Mouse (Mus musculus): ENCODE data around the gene Inpp5f. TPM values are rescaled to one million over a fixed set of nuclear protein-coding genes. Genes with fewer than 3 reads are reported as not detected.
A peak's percentile ranks its signal among the peaks of the same experiment; 100 is the strongest.

Gene Inpp5f
- total and polyA plus RNA-seq, 3 experiments: 7.6 to 44.0 (median 23.8) TPM

GRCm38 (mm10) chr7:128611799-128612411 lies 777 bp downstream of the Inpp5f start:
- ATAC-seq (ENCODE audit: extremely low read depth, insufficient number of reproducible peaks, low FRiP score, poor library complexity, severe bottlenecking): no peak
- DNase-seq (ENCODE audit: low spot score): no peak
- peak overlapping the region; percentile 85 for H3K4me3 ChIP-seq (ENCODE audit: low read depth, low read length)
- TF ChIP-seq GATA2 (IDR thresholded peaks at IDR 0.05; ENCODE audit: borderline replicate concordance, low read depth, low read length): no peak
- no peak for TF ChIP-seq CTCF (IDR thresholded peaks at IDR 0.05; ENCODE audit: low read depth, low read length)
- no peak for TF ChIP-seq GATA1 (IDR thresholded peaks at IDR 0.05; ENCODE audit: borderline replicate concordance, low read length)
- TF ChIP-seq POLR2AphosphoS5 (IDR thresholded peaks at IDR 0.05; ENCODE audit: insufficient replicate concordance, low read depth, low read length): no peak
- no peak for TF ChIP-seq TAL1 (conservative IDR thresholded peaks at IDR 0.05; ENCODE audit: low read depth, low read length)
- no peaks in the 10 kb centered on the region for H3K9me3 ChIP-seq (replicated peaks)
- no peaks in the 10 kb centered on the region for H3K36me3 ChIP-seq (replicated peaks)
- no peaks in the 10 kb centered on the region for H3K27me3 ChIP-seq (ENCODE audit: insufficient read depth, low read length)
- peaks cover 39% of the 10 kb centered on the region for H3K4me1 ChIP-seq (ENCODE audit: insufficient read depth, low read depth, low read length)

- TF ChIP-seq TAL1 (conservative IDR thresholded peaks at IDR 0.05; ENCODE audit: low read depth, low read length): no peak
- TF ChIP-seq CTCF (IDR thresholded peaks at IDR 0.05; ENCODE audit: low read depth, low read length): no peak
- no peak for TF ChIP-seq GATA1 (IDR thresholded peaks at IDR 0.05; ENCODE audit: borderline replicate concordance, low read length)
- TF ChIP-seq GATA2 (IDR thresholded peaks at IDR 0.05; ENCODE audit: borderline replicate concordance, low read depth, low read length): no peak
- TF ChIP-seq POLR2AphosphoS5 (IDR thresholded peaks at IDR 0.05; ENCODE audit: insufficient replicate concordance, low read depth, low read length): no peak
- H3K4me1 ChIP-seq (ENCODE audit: insufficient read depth, low read depth, low read length): peaks cover 43% of the 10 kb centered on the region
- H3K4me3 ChIP-seq (ENCODE audit: low read depth, low read length): peak overlapping the region; percentile 85; the same call in 1 of the 2 replicates
- H3K36me3 ChIP-seq (replicated peaks): peaks cover 4% of the 10 kb centered on the region
- ATAC-seq (ENCODE audit: extremely low read depth, insufficient number of reproducible peaks, low FRiP score, poor library complexity, severe bottlenecking): no peak
- DNase-seq (ENCODE audit: low spot score): no peak
- H3K9me3 ChIP-seq (replicated peaks): no peaks in the 10 kb centered on the region
- no peaks in the 10 kb centered on the region for H3K27me3 ChIP-seq (ENCODE audit: insufficient read depth, low read length)
These were observed 1.5 kb downstream of the Inpp5f start for GRCm38 (mm10) chr7:128612521-128613181.

GRCm38 (mm10) chr7:128613578-128613977 lies 2.5 kb downstream of the Inpp5f start:
- no peak for TF ChIP-seq CTCF (IDR thresholded peaks at IDR 0.05; ENCODE audit: low read depth, low read length)
- no peak for TF ChIP-seq POLR2AphosphoS5 (IDR thresholded peaks at IDR 0.05; ENCODE audit: insufficient replicate concordance, low read depth, low read length)
- TF ChIP-seq GATA1 (IDR thresholded peaks at IDR 0.05; ENCODE audit: borderline replicate concordance, low read length): no peak
- TF ChIP-seq TAL1 (conservative IDR thresholded peaks at IDR 0.05; ENCODE audit: low read depth, low read length): no peak
- no peak for TF ChIP-seq GATA2 (IDR thresholded peaks at IDR 0.05; ENCODE audit: borderline replicate concordance, low read depth, low read length)
- no peaks in the 10 kb centered on the region for H3K27me3 ChIP-seq (ENCODE audit: insufficient read depth, low read length)
- DNase-seq (ENCODE audit: low spot score) (no peak), ATAC-seq (ENCODE audit: extremely low read depth, insufficient number of reproducible peaks, low FRiP score, poor library complexity, severe bottlenecking) (no peak)
- H3K36me3 ChIP-seq (replicated peaks): peaks cover 4% of the 10 kb centered on the region
- H3K4me1 ChIP-seq (ENCODE audit: insufficient read depth, low read depth, low read length): peaks cover 46% of the 10 kb centered on the region
- no peak overlapping the region for H3K4me3 ChIP-seq (ENCODE audit: low read depth, low read length)
- H3K9me3 ChIP-seq (replicated peaks): no peaks in the 10 kb centered on the region

- Histone ChIP-seq H3K36me3 (replicated peaks) (peaks cover 10% of the 10 kb centered on the region), H3K4me3 (ENCODE audit: low read depth, low read length) (no peak overlapping the region), H3K4me1 (ENCODE audit: insufficient read depth, low read depth, low read length) (peaks cover 36% of the 10 kb centered on the region), H3K27me3 (ENCODE audit: insufficient read depth, low read length) (no peaks in the 10 kb centered on the region), H3K9me3 (replicated peaks) (no peaks in the 10 kb centered on the region)
- DNase-seq (ENCODE audit: low spot score): no peak
- TF ChIP-seq GATA1 (IDR thresholded peaks at IDR 0.05; ENCODE audit: borderline replicate concordance, low read length) (no peak), GATA2 (IDR thresholded peaks at IDR 0.05; ENCODE audit: borderline replicate concordance, low read depth, low read length) (no peak), CTCF (IDR thresholded peaks at IDR 0.05; ENCODE audit: low read depth, low read length) (no peak), POLR2AphosphoS5 (IDR thresholded peaks at IDR 0.05; ENCODE audit: insufficient replicate concordance, low read depth, low read length) (no peak), TAL1 (conservative IDR thresholded peaks at IDR 0.05; ENCODE audit: low read depth, low read length) (no peak)
- no peak for ATAC-seq (ENCODE audit: extremely low read depth, insufficient number of reproducible peaks, low FRiP score, poor library complexity, severe bottlenecking)
These were observed 6.5 kb downstream of the Inpp5f start for GRCm38 (mm10) chr7:128617587-128617986.

GRCm38 (mm10) chr7:128620178-128620577 lies 9.1 kb downstream of the Inpp5f start:
- H3K27me3 ChIP-seq (ENCODE audit: insufficient read depth, low read length): no peaks in the 10 kb centered on the region
- H3K4me3 ChIP-seq (ENCODE audit: low read depth, low read length): no peak overlapping the region
- peaks cover 10% of the 10 kb centered on the region for H3K36me3 ChIP-seq (replicated peaks)
- peaks cover 23% of the 10 kb centered on the region for H3K4me1 ChIP-seq (ENCODE audit: insufficient read depth, low read depth, low read length)
- H3K9me3 ChIP-seq (replicated peaks): no peaks in the 10 kb centered on the region
- DNase-seq (ENCODE audit: low spot score): no peak
- no peak for ATAC-seq (ENCODE audit: extremely low read depth, insufficient number of reproducible peaks, low FRiP score, poor library complexity, severe bottlenecking)
- TF ChIP-seq TAL1 (conservative IDR thresholded peaks at IDR 0.05; ENCODE audit: low read depth, low read length) (no peak), GATA1 (IDR thresholded peaks at IDR 0.05; ENCODE audit: borderline replicate concordance, low read length) (no peak), POLR2AphosphoS5 (IDR thresholded peaks at IDR 0.05; ENCODE audit: insufficient replicate concordance, low read depth, low read length) (no peak), GATA2 (IDR thresholded peaks at IDR 0.05; ENCODE audit: borderline replicate concordance, low read depth, low read length) (no peak), CTCF (IDR thresholded peaks at IDR 0.05; ENCODE audit: low read depth, low read length) (no peak)

GRCm38 (mm10) chr7:128622266-128622961 lies 11.3 kb downstream of the Inpp5f start:
- TF ChIP-seq TAL1 (conservative IDR thresholded peaks at IDR 0.05; ENCODE audit: low read depth, low read length) (no peak), GATA1 (IDR thresholded peaks at IDR 0.05; ENCODE audit: borderline replicate concordance, low read length) (no peak), GATA2 (IDR thresholded peaks at IDR 0.05; ENCODE audit: borderline replicate concordance, low read depth, low read length) (no peak), CTCF (IDR thresholded peaks at IDR 0.05; ENCODE audit: low read depth, low read length) (no peak), POLR2AphosphoS5 (IDR thresholded peaks at IDR 0.05; ENCODE audit: insufficient replicate concordance, low read depth, low read length) (no peak)
- H3K4me1 ChIP-seq (ENCODE audit: insufficient read depth, low read depth, low read length): peaks cover 32% of the 10 kb centered on the region
- no peaks in the 10 kb centered on the region for H3K9me3 ChIP-seq (replicated peaks)
- H3K36me3 ChIP-seq (replicated peaks): peaks cover 10% of the 10 kb centered on the region
- H3K4me3 ChIP-seq (ENCODE audit: low read depth, low read length): no peak overlapping the region
- DNase-seq (ENCODE audit: low spot score): no peak
- no peak for ATAC-seq (ENCODE audit: extremely low read depth, insufficient number of reproducible peaks, low FRiP score, poor library complexity, severe bottlenecking)
- H3K27me3 ChIP-seq (ENCODE audit: insufficient read depth, low read length): no peaks in the 10 kb centered on the region

Measured in G1E (cell line).